Mouse (Mus musculus): ENCODE measurements around the gene Donson. TPM values are rescaled to one million over a fixed set of nuclear protein-coding genes. Genes with fewer than 3 reads are reported as not detected.

Donson gene
- polyA plus RNA-seq, 1 experiment from 2014 or later = 23.6 TPM

- Histone ChIP-seq H3K4me3 (no peak overlapping the region), H3K36me3 (ENCODE audit: poor library complexity, severe bottlenecking) (peaks cover 95% of the 10 kb centered on the region), H3K4me2 (no peak overlapping the region), H3K4me1 (no peaks in the 10 kb centered on the region), H3K27ac (no peak overlapping the region), H3K9ac (no peak overlapping the region), H3K27me3 (no peaks in the 10 kb centered on the region), H3K9me3 (replicated peaks) (no peaks in the 10 kb centered on the region)
- no peak for ATAC-seq
- 71% methylated on average over 1 of the region's 1 CpGs for WGBS
Observed at GRCm38 (mm10) chr16:91630584-91630983, 58.0 kb downstream of the Donson start.

- Histone ChIP-seq H3K27me3 (no peaks in the 10 kb centered on the region), H3K4me3 (no peak overlapping the region), H3K27ac (no peak overlapping the region), H3K9me3 (replicated peaks) (no peaks in the 10 kb centered on the region), H3K4me2 (no peak overlapping the region), H3K36me3 (ENCODE audit: poor library complexity, severe bottlenecking) (peaks cover 96% of the 10 kb centered on the region), H3K9ac (no peak overlapping the region), H3K4me1 (no peaks in the 10 kb centered on the region)
- 92% methylated on average over 4 of the region's 4 CpGs for WGBS
- no peak for ATAC-seq
Observed at GRCm38 (mm10) chr16:91629749-91630148, 58.8 kb downstream of the Donson start.

GRCm38 (mm10) chr16:91628673-91629072 lies 59.9 kb downstream of the Donson start:
- 94% methylated on average over 3 of the region's 3 CpGs for WGBS
- no peak overlapping the region for H3K4me2 ChIP-seq
- no peak overlapping the region for H3K9ac ChIP-seq
- no peak overlapping the region for H3K27ac ChIP-seq
- no peaks in the 10 kb centered on the region for H3K4me1 ChIP-seq
- no peak for ATAC-seq
- no peaks in the 10 kb centered on the region for H3K27me3 ChIP-seq
- no peak overlapping the region for H3K4me3 ChIP-seq
- H3K9me3 ChIP-seq (replicated peaks) = no peaks in the 10 kb centered on the region
- H3K36me3 ChIP-seq (ENCODE audit: poor library complexity, severe bottlenecking) = peaks cover 95% of the 10 kb centered on the region

DNA sequence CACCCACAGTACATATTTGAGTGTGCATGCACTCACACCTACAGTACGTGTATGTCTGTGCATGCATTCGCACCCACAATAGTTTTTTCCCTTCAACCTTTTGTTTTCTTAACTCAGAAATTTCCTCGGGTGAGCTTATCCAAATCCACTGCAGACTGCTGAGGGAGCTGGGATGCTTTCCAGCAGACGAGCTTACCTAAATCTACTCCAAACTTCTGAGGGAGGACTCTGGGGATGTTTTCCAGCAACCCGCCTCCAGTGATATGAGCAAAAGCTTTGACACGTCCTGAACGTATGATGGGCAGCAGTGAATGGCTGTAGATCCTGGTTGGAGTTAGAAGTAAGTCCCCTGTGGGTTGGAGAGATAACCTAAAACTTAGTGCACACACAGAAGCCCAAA lies 60.7 kb downstream of the Donson start:
- WGBS = 90% methylated on average over 7 of the region's 7 CpGs
- no peak for ATAC-seq
- Histone ChIP-seq H3K27ac (no peak overlapping the region), H3K4me1 (no peaks in the 10 kb centered on the region), H3K27me3 (no peaks in the 10 kb centered on the region), H3K36me3 (ENCODE audit: poor library complexity, severe bottlenecking) (peaks cover 97% of the 10 kb centered on the region), H3K4me3 (no peak overlapping the region), H3K4me2 (no peak overlapping the region), H3K9me3 (replicated peaks) (no peaks in the 10 kb centered on the region), H3K9ac (no peak overlapping the region)

Other genes with a start within 250 kb of the Donson start
- 45.9 and 47.4 TPM in 2 replicates for gene Ifnar1, start 203.5 kb downstream of the Donson start, polyA plus RNA-seq (2015; fragmentation: Nextera tagmentation; extraction: Ambion mirVana)
- gene Ifngr2, start 141.7 kb downstream of the Donson start, polyA plus RNA-seq (2015; fragmentation: Nextera tagmentation; extraction: Ambion mirVana) = 44.9 and 63.0 TPM in 2 replicates
- 49.9 and 55.6 TPM in 2 replicates for gene Tmem50b, start 91.0 kb downstream of the Donson start, polyA plus RNA-seq (2015; fragmentation: Nextera tagmentation; extraction: Ambion mirVana)
- gene Dnajc28, start 69.7 kb downstream of the Donson start, polyA plus RNA-seq (2015; fragmentation: Nextera tagmentation; extraction: Ambion mirVana) = 7.4 and 7.9 TPM in 2 replicates
- gene Gart, start 41.8 kb downstream of the Donson start, polyA plus RNA-seq (2015; fragmentation: Nextera tagmentation; extraction: Ambion mirVana) = 95.7 and 96.4 TPM in 2 replicates
- gene Son, start 41.3 kb downstream of the Donson start, polyA plus RNA-seq (2015; fragmentation: Nextera tagmentation; extraction: Ambion mirVana) = 151 and 154 TPM in 2 replicates
- gene Cryzl1, start 40.2 kb upstream of the Donson start, polyA plus RNA-seq (2015; fragmentation: Nextera tagmentation; extraction: Ambion mirVana) = 93.0 and 98.0 TPM in 2 replicates
- 50.8 and 53.3 TPM in 2 replicates for gene Itsn1, start 40.5 kb upstream of the Donson start, polyA plus RNA-seq (2015; fragmentation: Nextera tagmentation; extraction: Ambion mirVana)

Data from forebrain, embryonic 13.5 days (tissue).